Mouse (Mus musculus): Measurements from ENCODE around the gene Sat1.

DNA sequence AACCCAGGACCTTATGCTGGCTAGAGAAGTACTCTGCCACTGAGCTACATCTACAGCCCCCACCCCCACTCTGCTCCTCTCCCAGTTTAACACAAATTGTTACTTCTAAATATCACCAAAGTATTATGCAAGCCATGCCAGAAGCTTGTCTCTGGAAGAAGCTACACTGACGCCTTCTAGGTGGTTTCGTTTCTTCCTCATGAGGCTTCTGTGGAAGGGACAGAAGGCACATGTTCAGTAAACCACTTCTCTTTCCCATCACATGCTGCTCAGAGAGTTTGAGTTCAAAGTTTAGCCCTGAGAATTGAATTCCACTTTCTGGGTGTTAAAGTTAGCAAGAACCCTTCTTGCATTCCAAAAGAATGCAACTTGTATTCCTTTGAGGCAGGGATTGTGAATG lies 39.0 kb downstream of the Sat1 start:
- TF ChIP-seq TAL1 (conservative IDR thresholded peaks at IDR 0.05; ENCODE audit: low read depth, low read length) (no peak), CTCF (IDR thresholded peaks at IDR 0.05; ENCODE audit: low read depth, low read length) (no peak), GATA1 (IDR thresholded peaks at IDR 0.05; ENCODE audit: borderline replicate concordance, low read length) (no peak)

Data from G1E (cell line).